Mouse (Mus musculus): ENCODE results near the gene Sox30.

GRCm38 (mm10) chr11:46047264-46047663, 67.2 kb downstream of the Sox30 start:
- TF ChIP-seq CTCF (IDR thresholded peaks at IDR 0.05; ENCODE audit: control insufficient read depth, insufficient read depth, low read length) (no peak), POLR2A (IDR thresholded peaks at IDR 0.05; ENCODE audit: borderline replicate concordance, control insufficient read depth, low read depth, low read length) (no peak)
